Mouse (Mus musculus) C2C12 (cell line): ENCODE results near the gene Zbtb9.

Experiments
- CTCF ChIP-seq: IDR thresholded peaks from one replicate; pipeline ENCODE4 v1.5.1; 2011; ENCODE audit not compliant: control insufficient read depth, insufficient read depth, insufficient read length
- MAX ChIP-seq: IDR thresholded peaks from one replicate; pipeline ENCODE4 v1.6.1; 2011; ENCODE audit warnings: mild to moderate bottlenecking, control low read depth
- MYOG ChIP-seq: IDR thresholded peaks from one replicate; pipeline ENCODE4 v1.6.1; 2011; ENCODE audit not compliant: control insufficient read depth, insufficient read length; ENCODE audit errors: extremely low read depth

DNA sequence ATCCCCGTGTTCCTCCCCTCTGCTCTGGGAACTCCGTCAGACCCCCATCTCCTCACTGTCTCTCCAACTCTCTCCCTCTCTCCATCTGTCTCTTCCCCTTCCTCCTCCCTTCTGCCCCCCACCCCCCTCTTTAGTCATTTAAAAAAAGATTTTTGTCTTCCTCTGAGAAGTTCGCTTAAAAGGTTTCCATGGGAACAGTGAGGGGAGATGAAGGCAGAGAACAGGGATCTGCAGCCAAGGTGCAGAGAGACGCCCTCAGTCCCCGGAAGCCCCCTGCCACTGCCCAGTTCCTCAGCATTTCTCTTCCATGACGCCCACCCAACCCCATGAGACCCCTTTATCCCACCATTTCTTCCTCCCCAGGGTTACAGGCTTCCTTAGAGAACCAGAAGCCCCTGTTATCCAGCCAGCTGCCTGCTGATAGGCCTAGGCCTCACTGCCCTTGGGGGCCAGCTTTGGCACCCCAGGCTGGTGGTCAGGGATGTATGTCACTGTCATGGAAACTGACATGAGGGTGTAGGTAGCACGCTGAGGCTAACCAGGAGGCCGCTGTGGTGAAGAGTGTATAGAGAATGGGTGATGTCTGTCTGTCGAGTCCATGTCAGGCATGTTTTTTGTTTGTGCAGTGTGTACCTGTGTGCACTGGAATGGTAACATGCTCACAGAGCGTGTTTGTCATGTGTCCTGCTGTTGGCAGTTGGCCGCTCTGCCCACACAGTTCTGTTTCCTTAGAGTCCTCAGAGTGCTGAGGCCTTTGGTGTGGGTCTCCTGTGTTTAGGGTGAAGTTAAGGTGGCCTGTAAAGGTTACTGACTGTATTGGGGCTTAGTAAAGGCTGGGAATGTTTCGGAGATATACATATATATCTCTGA, 25.5 kb upstream of the Zbtb9 start:
- TF ChIP-seq CTCF = no peak
- TF ChIP-seq MYOG = no peak
- no peak for TF ChIP-seq MAX
